Mouse (Mus musculus): ENCODE results near the gene Chst10.

DNA sequence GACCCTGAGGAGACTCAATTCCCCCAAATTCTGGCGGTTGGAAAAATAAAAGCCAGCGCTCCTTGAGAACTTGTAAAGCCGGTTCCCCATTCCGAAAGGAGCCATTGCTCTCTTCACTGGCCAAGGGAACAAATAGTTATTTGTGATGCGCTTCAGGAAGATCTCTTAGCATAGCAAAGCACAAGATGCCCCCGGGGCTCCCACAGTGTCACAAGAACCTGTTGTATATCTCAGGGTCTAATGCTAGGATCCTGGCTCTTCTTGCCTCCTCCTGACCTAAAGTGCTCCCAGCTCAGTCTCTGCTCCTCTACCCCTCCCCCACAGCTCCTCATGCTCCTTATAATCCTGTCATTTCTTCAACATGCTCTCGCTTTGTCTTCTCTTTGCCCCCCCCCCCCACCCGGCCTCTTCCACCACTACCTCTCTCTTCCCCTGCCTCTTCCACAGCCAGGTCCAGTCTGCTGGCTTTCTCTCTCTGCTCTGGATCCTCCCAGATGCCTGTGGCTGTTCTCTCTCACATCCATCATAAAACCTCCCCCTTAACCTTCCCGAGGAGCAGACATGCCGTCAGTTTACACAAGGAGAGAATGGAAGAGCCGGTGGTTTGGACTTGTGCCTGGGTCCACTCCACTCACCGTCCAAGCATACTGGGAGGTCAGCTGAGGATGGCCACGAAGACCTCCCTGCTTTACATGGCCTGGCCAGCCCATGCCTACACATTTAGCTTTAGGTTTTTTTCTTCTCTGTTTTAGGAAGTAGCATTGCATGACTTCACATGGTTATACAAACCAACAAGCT lies 28.4 kb downstream of the Chst10 start:
- TF ChIP-seq CTCF (IDR thresholded peaks at IDR 0.05; ENCODE audit: low read depth) (no peak), EP300 (IDR thresholded peaks at IDR 0.05; ENCODE audit: low read depth) (no peak)

Measured in liver, embryonic 14.5 days (tissue).